Mouse (Mus musculus) activated CD4-positive, CD25-positive, alpha-beta regulatory T cell, adult 4 months (primary cell): ENCODE data around the gene Zfp51. TPM values are rescaled to one million over a fixed set of nuclear protein-coding genes. Genes with fewer than 3 reads are reported as not detected.
A peak's percentile ranks its signal among the peaks of the same experiment; 100 is the strongest.
"Not testable (repeated sequence)": the region's sequence is repeated elsewhere in the genome, so short reads cannot be mapped to it uniquely, and the experiment has no call there.

ENCODE experiments used
- ATAC-seq: one replicate; pipeline ENCODE4 v1.8.0; 2017
- polyA plus RNA-seq, 2 experiments: library from polyadenylated mRNA; unstranded; fragments of 100-300 nt; shearing (Covaris generic); gene quantifications; one replicate each; pipeline ENCODE4 v1.2.1; 2017

The Zfp51 gene
- 10 to 100 TPM; 36.2 to 41.1 TPM for polyA plus RNA-seq

DNA sequence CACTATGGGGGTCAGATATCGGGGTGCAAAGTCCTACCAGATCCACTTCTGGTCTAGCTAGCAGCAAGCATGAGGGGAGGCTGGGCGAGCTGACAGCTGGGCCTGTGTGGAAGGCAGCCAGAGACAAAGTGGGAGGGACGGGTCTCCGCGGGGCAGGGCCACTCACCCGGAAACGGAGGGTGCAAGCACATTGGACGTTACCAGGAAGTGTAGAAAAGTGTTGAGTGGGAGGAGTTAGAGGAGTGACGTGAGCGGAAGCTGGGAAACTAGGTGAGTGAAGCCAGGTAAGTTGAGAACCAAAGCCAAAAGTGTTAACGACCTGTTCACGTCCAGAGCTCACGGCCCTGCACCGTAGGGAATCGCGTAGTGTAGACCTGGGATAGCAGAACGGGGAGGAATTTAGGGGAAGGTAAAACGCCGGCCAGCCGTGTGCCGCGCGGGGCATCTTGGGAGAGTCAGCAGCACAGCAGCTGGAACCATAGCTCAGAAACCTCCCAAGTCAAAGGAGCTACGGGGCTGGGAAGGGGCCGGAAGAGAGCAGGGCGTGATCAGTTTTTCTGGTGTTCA is at the start of gene Zfp51:
Zfp51 (plus strand) TSS at position 237 of the 567 bp plus-strand sequence.
- ATAC-seq = peak; percentile 98

DNA sequence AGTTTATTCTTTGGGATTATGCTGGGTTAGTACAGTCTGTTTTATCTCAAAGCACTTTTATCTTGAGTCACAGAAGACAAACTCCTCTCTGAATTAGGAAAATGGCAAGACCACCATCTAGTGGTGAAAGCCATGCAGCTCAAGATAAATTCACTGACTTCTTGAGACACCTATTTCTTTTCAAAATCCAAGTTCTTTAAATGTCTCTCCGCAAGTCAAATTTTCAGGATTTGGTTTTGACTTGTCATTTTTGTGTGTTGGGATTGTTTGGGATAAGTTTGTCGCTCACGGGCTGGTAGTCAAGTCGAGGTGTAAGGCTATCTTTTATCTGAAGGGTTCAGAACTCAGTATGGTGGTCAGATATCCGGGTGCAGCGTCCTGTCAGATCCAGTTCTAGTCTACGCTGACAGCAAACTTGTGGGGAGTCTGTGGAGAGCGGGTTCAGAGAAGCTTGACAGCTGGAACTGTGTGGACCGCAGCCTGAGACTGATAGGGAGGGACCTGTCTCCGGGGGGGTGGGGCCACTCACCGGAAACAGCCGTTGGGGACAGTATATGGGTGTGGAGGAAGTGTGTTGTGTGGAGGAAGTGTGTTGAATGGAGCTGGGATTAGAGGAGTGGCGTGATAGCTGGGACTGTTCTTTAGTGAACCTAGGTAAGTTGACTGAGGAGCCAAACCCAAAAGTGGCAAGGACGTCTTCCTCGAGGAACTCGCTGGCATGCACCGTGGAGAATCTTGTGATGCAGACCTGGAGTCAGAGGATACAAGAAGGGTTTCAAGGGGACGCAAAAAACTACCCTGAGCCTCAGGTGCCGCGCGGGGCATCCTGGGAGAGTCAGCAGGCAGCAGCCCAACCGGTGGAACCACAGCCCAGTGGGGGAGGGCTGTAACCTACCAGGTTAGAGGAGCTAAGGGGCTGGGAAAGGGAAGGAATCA is 27.2 kb upstream of the Zfp51 start, which contains the start of gene Zfp54:
Zfp54 (plus strand) TSS at position 564 of the 936 bp plus-strand sequence.
- peak; percentile 97 for ATAC-seq

DNA sequence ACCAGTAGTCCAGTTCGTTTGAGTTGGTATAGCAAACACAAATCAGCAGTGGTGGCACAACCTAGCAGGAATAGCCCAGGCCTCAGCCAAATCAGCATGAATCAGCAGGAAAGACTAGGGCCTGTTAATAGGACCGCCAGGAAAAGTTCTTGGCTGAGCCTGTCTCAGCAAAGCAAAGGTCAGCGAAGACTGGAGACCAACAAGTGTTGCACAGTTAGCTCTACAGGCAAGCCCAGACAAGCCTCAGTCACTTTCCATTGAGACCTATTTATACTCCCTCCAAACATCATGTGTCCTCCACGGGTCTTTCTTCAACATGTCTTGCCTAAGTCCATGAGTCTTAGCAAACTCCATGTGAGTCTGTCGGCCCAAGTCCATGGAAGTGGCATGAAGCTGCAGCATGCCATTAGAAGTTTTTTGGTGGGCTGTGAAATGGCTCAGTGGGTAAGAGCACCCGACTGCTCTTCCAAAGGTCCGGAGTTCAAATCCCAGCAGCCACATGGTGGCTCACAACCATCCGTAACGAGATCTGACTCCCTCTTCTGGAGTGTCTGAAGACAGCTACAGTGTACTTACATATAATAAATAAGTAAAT is 11.3 kb upstream of the Zfp51 start:
- ATAC-seq = not testable (repeated sequence)

DNA sequence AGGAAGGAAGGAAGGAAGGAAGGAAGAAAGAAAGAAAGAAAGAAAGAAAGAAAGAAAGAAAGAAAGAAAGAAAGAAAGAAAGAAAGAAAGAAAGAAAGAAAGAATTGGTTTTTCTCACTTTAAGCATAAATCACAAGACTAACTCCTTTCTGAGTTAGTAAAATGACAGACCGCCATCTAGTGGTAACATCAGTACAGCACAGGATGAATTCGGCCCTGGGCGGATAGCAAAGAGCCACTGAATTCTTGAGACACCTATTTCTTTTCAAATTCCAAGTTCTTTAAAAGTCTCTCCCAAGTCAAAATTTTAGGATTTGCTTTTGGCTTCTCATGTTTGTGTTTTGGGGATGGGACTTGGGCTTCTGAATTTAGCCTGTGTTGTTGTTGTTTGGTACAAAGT is 505 bp upstream of the Zfp51 start:
- peak; percentile 66 for ATAC-seq

DNA sequence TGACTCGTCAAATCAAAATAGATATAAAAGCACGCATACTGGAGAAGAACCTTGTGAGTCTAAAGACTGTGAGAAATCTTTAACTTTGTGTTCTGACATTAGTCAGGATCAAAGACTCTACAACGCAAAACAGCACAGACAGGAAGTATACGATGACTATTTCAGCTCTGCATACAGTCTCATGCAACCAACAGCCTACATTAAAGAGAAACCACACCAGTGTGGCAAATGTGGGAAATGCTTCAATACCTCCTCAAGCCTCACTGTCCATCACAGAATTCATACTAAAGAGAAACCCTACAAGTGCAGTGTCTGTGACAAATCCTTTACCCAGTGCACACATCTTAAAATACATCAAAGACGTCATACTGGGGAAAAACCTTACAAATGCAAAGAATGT is 13.4 kb downstream of the Zfp51 start:
- ATAC-seq = peak; percentile 96

DNA sequence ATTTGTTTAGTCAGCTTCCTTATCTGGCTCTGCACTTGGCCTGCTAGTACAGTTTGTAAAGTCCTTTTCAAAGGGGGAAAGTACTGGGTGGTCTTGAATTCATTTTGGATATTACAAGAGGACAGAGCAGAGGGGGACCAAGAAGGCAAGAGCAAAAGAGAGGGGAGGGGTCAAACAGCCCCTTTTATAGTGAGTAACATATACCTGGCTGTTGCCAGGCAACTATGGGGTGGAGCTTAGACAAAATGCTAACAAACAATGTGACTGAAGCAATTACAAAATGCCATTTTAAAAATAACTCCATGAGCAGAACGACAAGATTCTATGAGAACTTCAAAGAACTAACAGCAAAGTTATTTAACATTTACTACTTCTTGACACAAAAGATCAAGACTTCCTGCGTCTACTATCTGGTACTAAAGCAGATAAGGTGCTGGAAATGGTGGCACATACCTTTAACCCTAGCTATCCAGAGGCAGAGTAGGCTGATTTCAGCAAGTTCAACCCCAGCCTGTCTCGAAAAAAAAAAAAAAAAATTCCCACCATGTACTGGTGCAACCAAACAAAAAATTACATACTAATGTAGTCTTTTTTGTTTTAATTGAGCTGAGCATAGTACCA is 22.0 kb downstream of the Zfp51 start:
- peak; percentile 50 for ATAC-seq

DNA sequence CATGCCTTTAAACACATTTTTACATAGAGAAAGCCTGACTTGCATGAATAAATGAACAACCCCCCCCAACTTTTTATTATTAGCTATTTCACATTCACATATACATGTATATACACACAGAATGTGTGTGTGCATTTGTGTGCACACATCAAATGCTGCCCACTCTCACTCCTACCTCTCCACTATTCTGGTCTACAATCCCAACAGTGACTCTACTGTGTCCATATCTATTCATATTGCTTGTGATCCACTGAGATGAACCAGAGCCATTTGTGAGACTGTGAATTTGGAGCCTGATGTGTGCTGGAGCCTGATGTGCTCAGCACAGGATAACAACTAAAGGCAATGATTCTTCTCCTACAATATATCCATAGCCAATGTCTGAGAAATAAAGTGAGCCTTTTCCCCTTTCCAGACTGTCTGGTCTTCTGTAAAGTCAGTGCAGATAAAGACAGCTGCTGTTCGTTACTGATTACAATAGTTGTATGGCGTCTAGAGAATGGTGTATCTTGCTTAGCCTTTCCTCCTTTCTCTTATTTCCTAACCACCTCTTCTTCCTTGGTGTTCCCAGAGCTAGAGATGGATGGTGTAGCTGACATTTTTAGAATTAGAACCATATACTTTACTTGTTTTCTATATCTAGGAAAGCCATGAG is 22.6 kb downstream of the Zfp51 start:
- ATAC-seq = no peak

DNA sequence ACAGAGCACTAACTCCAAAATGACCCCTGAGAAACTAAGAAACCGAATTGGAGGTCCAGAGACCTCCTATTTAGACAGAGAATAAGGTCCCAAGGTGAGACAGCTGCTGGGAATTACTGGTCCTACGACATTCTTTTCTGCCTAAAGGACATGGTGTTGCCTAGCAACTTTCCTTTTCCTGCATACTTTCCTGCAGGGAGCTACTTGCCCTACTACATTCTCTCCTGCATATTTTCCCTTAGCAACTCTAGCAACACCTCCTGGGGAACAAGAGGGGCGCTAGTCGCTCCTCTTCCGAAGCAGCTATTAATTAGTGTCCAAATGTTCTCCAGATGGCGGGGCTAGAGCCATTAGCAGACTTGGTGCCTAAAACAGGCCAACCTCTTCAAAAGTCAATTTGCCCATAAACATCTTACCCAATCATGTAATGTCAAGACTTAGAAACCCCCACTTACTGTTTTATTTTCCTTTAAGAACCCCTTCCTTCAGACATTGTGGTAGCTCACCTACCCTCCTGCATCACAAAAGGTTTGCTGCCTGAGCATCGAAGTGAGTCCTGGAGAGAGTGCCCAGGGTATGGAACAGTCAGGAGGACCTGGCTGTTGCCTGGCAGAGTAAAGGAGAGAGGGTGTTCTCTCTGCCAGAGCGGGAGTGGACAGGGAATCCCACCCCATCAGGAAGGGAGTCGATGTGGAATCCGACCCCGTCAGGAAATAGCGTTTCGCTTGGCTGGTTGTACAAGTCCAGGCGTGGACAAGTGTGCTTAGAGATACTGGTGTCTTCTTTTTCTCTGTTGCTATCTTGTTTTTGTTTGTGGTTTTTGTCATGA is 23.4 kb downstream of the Zfp51 start:
- ATAC-seq = peak; percentile 33

DNA sequence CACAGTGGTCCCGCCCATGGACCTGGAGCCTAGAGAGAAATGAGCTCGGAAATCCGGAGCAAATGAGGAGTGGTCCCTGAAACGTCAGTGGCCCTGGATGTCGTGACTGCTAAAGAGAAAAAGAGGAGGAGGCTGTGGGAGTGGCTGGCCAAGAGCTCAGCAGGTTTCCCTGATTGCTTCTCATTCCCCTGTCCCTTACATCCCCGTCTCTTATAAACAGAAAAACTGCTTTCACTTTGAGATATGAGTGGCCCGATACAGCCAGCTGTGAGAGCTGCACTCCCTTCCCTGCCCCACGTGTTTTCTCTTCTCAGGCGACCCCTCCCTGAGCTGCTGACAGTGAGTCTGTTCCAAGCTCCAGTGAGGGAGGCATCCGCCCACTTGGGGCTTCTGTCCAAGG is 24.6 kb downstream of the Zfp51 start:
- peak; percentile 37 for ATAC-seq

DNA sequence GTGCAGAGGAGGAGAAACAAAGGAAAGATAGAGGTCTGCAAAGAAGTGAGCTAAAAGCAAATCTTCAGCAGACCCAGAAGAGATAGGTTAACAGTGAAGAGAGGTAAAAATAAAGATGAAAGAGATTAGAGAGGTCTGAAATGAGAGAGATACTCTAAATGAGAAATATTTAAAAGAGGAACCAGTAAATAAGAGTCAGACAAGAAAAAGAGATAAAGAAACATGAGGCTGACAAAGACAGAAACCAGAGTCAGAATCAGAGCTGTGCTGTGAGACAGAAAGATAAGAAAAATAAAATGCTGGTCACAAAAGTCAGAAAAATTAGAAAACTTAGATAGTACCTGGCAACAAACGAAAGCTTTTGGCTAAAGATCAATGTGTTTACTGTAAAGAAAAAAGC is 25.1 kb downstream of the Zfp51 start:
- not testable (repeated sequence) for ATAC-seq

DNA sequence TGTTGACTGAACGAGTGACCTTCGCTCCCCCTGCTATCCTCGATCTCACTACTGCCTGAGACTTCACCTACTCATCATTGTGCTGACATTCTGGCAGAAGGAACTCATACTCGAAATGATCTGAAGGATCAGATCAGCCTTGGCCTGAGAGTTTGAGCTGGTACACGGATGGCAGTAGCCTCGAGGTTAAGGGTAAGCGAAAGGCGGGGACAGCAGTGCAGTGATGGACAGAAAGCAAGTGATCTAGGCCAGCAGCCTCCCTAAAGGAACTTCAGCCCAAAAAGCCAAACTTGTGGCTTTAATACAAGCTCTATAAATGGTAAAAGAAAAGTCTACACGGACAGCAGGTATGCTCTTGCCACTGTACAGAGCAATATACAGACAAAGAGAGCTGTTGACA is 26.2 kb downstream of the Zfp51 start:
- ATAC-seq = not testable (repeated sequence)

DNA sequence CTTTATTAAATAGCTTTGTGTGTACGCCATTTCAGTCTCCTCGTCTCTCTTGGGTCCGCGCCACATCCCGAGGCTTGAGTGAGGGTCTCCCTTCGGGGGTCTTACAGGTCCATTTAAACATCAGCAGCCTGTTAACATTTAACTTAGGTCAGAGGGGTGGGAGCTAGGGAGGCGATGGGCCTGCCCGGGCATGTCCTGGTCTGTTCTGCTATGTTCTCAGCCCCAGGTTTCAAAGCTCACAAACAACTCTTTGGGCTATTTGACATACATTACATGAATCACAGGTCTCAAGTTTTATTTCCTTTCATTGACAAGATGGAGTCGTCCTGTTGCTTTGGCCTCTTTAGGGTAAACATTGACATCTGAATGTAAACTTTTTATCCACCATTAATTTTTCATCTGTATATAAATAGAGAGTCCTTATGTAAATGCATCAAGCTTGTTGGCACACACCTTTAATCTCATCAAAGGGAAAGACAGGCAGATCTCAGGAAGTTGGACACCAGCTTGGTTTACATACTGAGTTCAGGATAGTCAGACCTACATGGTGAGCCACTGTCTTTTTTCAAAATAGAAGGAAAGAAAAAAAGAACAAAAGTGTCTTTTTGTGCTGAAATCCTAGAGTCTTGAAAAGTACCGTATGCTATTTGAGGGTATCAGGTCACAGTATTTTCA is 28.1 kb downstream of the Zfp51 start:
- not testable (repeated sequence) for ATAC-seq

DNA sequence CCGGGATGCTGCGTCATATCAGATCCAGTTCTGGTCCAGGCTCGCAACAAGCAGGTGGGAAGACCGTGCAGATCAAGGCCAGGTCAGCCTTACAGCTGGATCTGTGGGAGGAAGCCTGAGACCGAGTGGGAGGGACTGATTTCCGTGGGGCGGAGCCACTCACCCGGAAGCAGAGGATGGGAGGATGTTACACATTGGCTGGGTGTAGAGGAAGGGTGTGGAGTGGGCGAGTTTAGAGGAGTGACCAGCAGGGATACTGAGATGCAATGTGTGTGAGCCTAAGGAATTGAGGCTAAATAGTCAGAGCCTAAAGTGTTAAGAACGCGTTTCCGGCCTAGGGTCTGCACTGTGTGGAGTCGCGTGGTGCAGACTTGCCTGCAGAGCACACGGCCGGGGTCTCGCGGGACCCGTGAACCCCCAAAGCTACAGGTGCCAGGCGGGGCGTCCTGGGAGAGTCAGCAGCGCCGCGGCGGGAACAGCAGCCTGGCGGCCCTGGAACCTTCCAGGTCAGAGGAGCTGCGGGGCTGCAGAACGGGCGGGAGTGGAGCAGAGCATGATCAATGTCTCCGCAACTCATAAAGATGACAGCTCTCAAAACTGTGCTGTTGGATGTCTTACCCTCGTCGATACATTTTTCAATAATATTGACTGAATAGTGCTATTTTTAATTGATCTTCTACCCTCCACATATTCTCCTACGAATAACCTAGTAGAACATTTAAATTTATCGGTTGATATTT is 38.8 kb downstream of the Zfp51 start, which contains the start of gene Zfp53:
Zfp53 (plus strand) TSS at position 239 of the 740 bp plus-strand sequence.
- peak; percentile 99 for ATAC-seq

DNA sequence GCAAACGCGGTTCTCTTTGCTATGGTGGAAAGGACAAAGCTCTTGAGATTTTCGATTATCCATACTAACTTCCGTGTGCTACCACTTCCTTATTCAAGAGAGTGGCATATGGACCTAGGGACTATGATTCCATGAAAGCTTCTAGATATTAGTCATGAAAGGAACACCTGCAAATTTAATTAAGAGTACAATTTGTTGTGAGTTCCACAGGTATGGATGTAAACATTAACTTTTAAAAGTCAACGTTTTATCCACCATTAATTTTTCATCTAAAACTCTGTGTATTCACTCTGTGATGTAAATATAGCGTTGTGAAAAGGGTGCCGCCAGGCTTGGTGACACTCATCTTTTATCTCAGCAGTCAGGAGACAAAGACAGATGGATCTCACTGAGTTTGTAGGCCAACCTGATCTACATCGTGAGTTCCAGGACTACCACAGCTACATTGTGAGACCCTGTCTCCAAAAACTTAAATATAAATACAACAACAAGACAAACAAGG is 39.4 kb downstream of the Zfp51 start:
- peak; percentile 10 for ATAC-seq

DNA sequence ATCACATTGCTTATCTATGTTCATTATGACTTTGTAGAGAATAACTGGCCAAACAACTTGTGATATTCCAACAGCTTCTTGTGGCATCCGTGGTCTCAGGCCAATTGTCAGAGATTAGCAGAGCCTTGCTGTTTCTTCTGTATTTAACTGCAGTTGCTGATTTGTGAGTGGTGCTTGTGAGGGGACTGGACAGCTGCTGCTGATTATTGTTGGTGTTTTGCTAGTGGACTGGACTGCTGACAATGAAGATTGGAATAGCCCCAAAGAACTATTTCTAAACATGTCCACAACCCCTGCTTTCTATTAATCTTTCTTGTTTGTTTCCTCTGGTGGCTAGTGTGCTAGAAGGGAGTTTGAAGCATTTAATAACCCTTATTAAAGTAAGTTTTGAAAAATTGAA is 51.2 kb downstream of the Zfp51 start:
- ATAC-seq = no peak

DNA sequence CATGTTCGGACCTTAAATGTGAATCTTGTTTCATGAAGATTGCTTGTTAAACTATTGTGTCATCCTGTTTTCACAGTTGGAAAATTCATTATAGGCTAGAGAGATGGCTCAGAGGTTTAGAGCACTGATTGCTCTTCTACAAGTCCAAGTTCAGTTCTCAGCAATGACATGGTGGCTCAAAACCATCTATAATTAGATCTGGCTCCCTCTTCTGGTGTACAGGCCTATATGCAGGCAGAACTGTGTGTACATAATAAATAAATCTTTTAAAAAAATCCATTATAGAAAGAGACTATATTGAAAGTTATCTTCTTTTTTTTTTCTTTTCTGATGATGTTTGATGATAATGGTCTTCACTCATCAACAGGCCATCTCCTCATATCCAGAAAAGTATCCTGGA is 54.4 kb downstream of the Zfp51 start:
- peak; percentile 43 for ATAC-seq

DNA sequence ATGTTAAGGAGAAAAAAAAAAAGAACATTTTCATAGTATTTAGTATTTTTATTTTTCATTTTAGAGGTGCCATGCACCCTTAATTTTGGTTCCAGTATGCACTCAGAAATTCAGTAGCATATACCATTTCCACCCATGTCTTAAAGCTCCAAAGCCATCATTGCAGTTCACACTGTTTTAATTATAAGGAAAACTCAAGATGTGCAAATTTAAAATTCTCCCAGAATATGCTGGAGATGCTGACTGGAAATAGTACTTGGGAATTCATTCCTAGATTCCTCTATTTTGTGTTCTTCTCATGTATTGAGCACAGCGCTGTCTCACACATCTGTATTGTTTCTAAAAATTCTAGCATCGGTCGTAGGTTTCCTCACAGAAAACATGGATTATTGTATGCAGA is 56.1 kb downstream of the Zfp51 start:
- ATAC-seq = no peak

DNA sequence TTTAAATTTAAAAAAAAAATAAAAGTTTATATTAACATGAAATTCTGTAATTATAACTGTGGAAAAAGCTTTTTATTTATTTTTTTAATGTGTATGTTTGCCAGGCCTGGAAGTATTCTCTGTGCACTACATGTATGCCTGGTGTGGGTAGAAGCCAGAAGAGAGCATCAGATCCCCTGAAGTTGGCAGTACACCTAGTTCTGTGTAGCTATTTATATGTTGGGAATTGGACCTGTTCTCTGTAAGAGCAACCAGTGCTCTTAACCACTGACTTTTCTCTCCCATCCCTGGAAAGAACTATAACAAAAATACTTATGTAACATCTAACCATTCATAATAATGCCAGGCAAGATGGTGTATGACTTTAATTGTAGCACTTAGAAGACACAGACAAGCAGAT is 59.6 kb downstream of the Zfp51 start:
- ATAC-seq = no peak
